In the genomic region with DNA sequence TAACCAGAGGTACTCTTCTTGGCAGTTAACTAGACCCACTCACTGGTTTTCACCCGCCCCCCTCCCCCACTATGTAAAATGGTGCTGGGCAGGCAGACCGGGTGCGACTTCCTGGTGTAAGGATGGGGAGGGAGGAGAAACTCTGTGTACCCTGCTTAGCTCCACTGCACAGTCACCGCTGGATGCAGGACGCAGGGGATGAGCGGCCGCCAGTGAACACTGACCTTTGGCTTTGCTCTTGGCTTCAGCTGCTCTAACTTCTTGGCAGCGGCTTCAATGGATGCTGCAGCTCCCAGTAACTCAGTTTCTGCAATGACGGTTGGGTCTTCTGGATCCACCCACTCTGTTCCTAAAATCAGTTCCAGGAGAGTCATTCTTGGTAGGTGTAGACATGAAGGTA, we compare ENCODE assay signal across 12 mouse cellular contexts.
DNase-seq lines count a peak whose midpoint lies in the region; ATAC-seq lines count a peak whose summit lies in the region.
"Had no signal": no experiment of that assay in that cellular context is flagged by ENCODE, and none has a peak within 500 bp of the region (broad histone marks: within the 10 kb centered on the region; RNA-seq: fewer than 3 reads in every experiment).

No protein-coding gene starts in this region.

- H3K4me3 ChIP-seq in kidney, embryonic 14.5 days (ENCODE audit: low read length): no peak overlapping the region
- H3K4me3 ChIP-seq in hindbrain, embryonic 16.5 days (ENCODE audit: low read length): no peak overlapping the region
- H3K4me3 ChIP-seq in forebrain, embryonic 11.5 days (ENCODE audit: low read depth, low read length): no peak overlapping the region
- H3K4me3 ChIP-seq: embryonic facial prominence, embryonic 12.5 days; megakaryocyte, embryonic 14.5 days; stomach, embryonic 15.5 days had no signal

- no peak overlapping the region for H3K4me2 ChIP-seq in kidney, embryonic 14.5 days (replicated peaks; ENCODE audit: low read depth, low read length)
- H3K4me2 ChIP-seq in hindbrain, embryonic 16.5 days (ENCODE audit: low read length): no peak overlapping the region
- H3K4me2 ChIP-seq in forebrain, embryonic 11.5 days (ENCODE audit: low read depth, low read length, severe bottlenecking): no peak overlapping the region
- H3K4me2 ChIP-seq: embryonic facial prominence, embryonic 12.5 days; stomach, embryonic 15.5 days had no signal

- H3K36me3 ChIP-seq in kidney, embryonic 14.5 days (ENCODE audit: control insufficient read depth, insufficient read depth, low read length): no peaks in the 10 kb centered on the region
- H3K36me3 ChIP-seq in hindbrain, embryonic 16.5 days (ENCODE audit: control insufficient read depth, insufficient read depth, low read length): no peaks in the 10 kb centered on the region
- no peaks in the 10 kb centered on the region for H3K36me3 ChIP-seq in forebrain, embryonic 11.5 days (ENCODE audit: control insufficient read depth, insufficient read depth, low read length)
- H3K36me3 ChIP-seq: stomach, embryonic 15.5 days had no signal

- no peak overlapping the region for H3K9ac ChIP-seq in kidney, embryonic 14.5 days (ENCODE audit: low read depth, low read length)
- no peak overlapping the region for H3K9ac ChIP-seq in hindbrain, embryonic 16.5 days (ENCODE audit: low read depth, low read length)
- H3K9ac ChIP-seq in forebrain, embryonic 11.5 days (ENCODE audit: low read length): no peak overlapping the region
- H3K9ac ChIP-seq: embryonic facial prominence, embryonic 12.5 days; stomach, embryonic 15.5 days had no signal

- intact Hi-C loops in gastrocnemius, postnatal 36 days (cut with DNase I): no loop called here

- ATAC-seq in kidney, embryonic 14.5 days (ENCODE audit: low FRiP score, low TSS enrichment): no peak
- no peak for ATAC-seq in hindbrain, embryonic 16.5 days
- ATAC-seq in forebrain, embryonic 11.5 days (replicated peaks; ENCODE audit: low FRiP score): no peak
- ATAC-seq: intestine, embryonic 16.5 days had no signal

- H3K4me1 ChIP-seq in kidney, embryonic 14.5 days (ENCODE audit: control insufficient read depth, insufficient read depth, low read length): peaks cover 8% of the 10 kb centered on the region; the same call in 1 of the 2 replicates
- H3K4me1 ChIP-seq in hindbrain, embryonic 16.5 days (ENCODE audit: control insufficient read depth, insufficient read depth, low read depth, low read length): no peaks in the 10 kb centered on the region
- no peaks in the 10 kb centered on the region for H3K4me1 ChIP-seq in forebrain, embryonic 11.5 days (replicated peaks; ENCODE audit: control insufficient read depth, insufficient read depth, low read length)
- H3K4me1 ChIP-seq: embryonic facial prominence, embryonic 12.5 days; megakaryocyte, embryonic 14.5 days; stomach, embryonic 15.5 days had no signal

- no peak overlapping the region for H3K27ac ChIP-seq in kidney, embryonic 14.5 days (ENCODE audit: low read depth, low read length)
- H3K27ac ChIP-seq in hindbrain, embryonic 16.5 days (ENCODE audit: low read depth, low read length): no peak overlapping the region
- H3K27ac ChIP-seq in forebrain, embryonic 11.5 days (ENCODE audit: low read depth, low read length): no peak overlapping the region
- H3K27ac ChIP-seq: embryonic facial prominence, embryonic 12.5 days; stomach, embryonic 15.5 days had no signal

- WGBS in kidney, embryonic 14.5 days: 68% methylated on average over 9 of the region's 9 CpGs
- WGBS in hindbrain, embryonic 16.5 days: 80% methylated on average over 9 of the region's 9 CpGs
- 89% methylated on average over 9 of the region's 9 CpGs for WGBS in forebrain, embryonic 11.5 days

- no peaks in the 10 kb centered on the region for H3K27me3 ChIP-seq in kidney, embryonic 14.5 days (ENCODE audit: control insufficient read depth, insufficient read depth, low read length)
- H3K27me3 ChIP-seq in hindbrain, embryonic 16.5 days (replicated peaks; ENCODE audit: control insufficient read depth, insufficient read depth, low read length): no peaks in the 10 kb centered on the region
- no peaks in the 10 kb centered on the region for H3K27me3 ChIP-seq in forebrain, embryonic 11.5 days (ENCODE audit: control insufficient read depth, insufficient read depth, low read length)
- H3K27me3 ChIP-seq: embryonic facial prominence, embryonic 12.5 days; megakaryocyte, embryonic 14.5 days; stomach, embryonic 15.5 days had no signal

- peak; percentile 76 for DNase-seq in kidney, adult 18-20 months
- peak; percentile 57 to 64 for DNase-seq in gastrocnemius, postnatal 36 days
- peak; percentile 87 for DNase-seq in kidney, postnatal 14 days
- DNase-seq in ovary, postnatal 36 days (ENCODE audit: low spot score): peak; percentile 51
- no peak for DNase-seq in thymus, postnatal 0 days (ENCODE audit: low spot score)
- no peak for DNase-seq in forebrain, embryonic 11.5 days (ENCODE audit: low spot score)

- H3K9me3 ChIP-seq in kidney, embryonic 14.5 days (ENCODE audit: control insufficient read depth, low read length): 0 out of 2 replicates have a peak, but pooled peaks cover 2% of the 10 kb centered on the region
- H3K9me3 ChIP-seq in hindbrain, embryonic 16.5 days (ENCODE audit: control insufficient read depth, low read length): no peaks in the 10 kb centered on the region
- H3K9me3 ChIP-seq in forebrain, embryonic 11.5 days (ENCODE audit: control insufficient read depth, low read length): no peaks in the 10 kb centered on the region
- H3K9me3 ChIP-seq: embryonic facial prominence, embryonic 12.5 days; stomach, embryonic 15.5 days had no signal

Comparison
In these comparisons a context has a peak if more than half of its experiments do, and no peak if none do; other contexts are left out.
1. DNase-seq: peak in kidney, adult 18-20 months (single experiment), gastrocnemius, postnatal 36 days (2 of 2), kidney, postnatal 14 days (single experiment) and ovary, postnatal 36 days (single experiment); none in thymus, postnatal 0 days (single experiment) and forebrain, embryonic 11.5 days (single experiment).